Mouse (Mus musculus) limb, embryonic 12.5 days (tissue): ENCODE data around the gene Mamdc2. TPM values are rescaled to one million over a fixed set of nuclear protein-coding genes. Genes with fewer than 3 reads are reported as not detected.

ENCODE experiments used
- ATAC-seq: fragments of 200-750 bp; cut with Nextera tagmentation; 2 replicates; pipeline ENCODE4 v1.8.0; 2017; ENCODE audit warnings: low read depth, moderate TSS enrichment; ENCODE audit not compliant: insufficient number of reproducible peaks, insufficient read depth, low FRiP score, low TSS enrichment
- H3K27ac ChIP-seq: fragments of 300-500 bp; sonication (generic); 2 replicates; pipeline ENCODE4 v1.5.1; 2016; ENCODE audit warnings: mild to moderate bottlenecking, moderate library complexity
- H3K27me3 ChIP-seq: fragments of 300-500 bp; sonication (generic); 2 replicates; pipeline ENCODE4 v1.6.1; 2016; ENCODE audit warnings: mild to moderate bottlenecking, moderate library complexity
- H3K36me3 ChIP-seq: fragments of 300-500 bp; sonication (generic); 2 replicates; pipeline ENCODE4 v1.6.1; 2016; ENCODE audit warnings: mild to moderate bottlenecking, moderate library complexity
- H3K4me1 ChIP-seq: fragments of 300-500 bp; sonication (generic); replicated peaks from 2 replicates; pipeline ENCODE4 v1.6.1; 2016
- H3K4me2 ChIP-seq: fragments of 300-500 bp; sonication (generic); 2 replicates; pipeline ENCODE4 v1.6.1; 2016; ENCODE audit warnings: mild to moderate bottlenecking, moderate library complexity
- H3K4me3 ChIP-seq: fragments of 300-500 bp; sonication (generic); replicated peaks from 2 replicates; pipeline ENCODE4 v1.5.1; 2016; ENCODE audit warnings: mild to moderate bottlenecking
- H3K9ac ChIP-seq: fragments of 300-500 bp; sonication (generic); replicated peaks from 2 replicates; pipeline ENCODE4 v1.6.1; 2016; ENCODE audit warnings: mild to moderate bottlenecking, moderate library complexity
- H3K9me3 ChIP-seq: fragments of 300-500 bp; sonication (generic); 2 replicates; pipeline ENCODE4 v1.6.1; 2016; ENCODE audit warnings: mild to moderate bottlenecking, moderate library complexity
- WGBS: fragments of 180-500 bp; shearing (Covaris S2); methylation state at CpG from one replicate; pipeline ENCODE4 v1.1.7; 2016; 5-methylcytosine and 5-hydroxymethylcytosine counted together
- polyA plus RNA-seq: library from polyadenylated mRNA; unstranded; fragments of >200 nt; fragmentation: Nextera tagmentation; extraction: Ambion mirVana; gene quantifications from 2 replicates; pipeline ENCODE4 v1.2.1, GENCODE M21; 2016

Mamdc2 gene
- polyA plus RNA-seq, 1 experiment from 2014 or later: 1.2 TPM

- Histone ChIP-seq H3K27me3 (no peaks in the 10 kb centered on the region), H3K9ac (no peak overlapping the region), H3K36me3 (no peaks in the 10 kb centered on the region), H3K4me3 (no peak overlapping the region), H3K4me2 (no peak overlapping the region), H3K9me3 (no peaks in the 10 kb centered on the region), H3K27ac (no peak overlapping the region), H3K4me1 (no peaks in the 10 kb centered on the region)
- 80% methylated on average over 8 of the region's 8 CpGs for WGBS
- no peak for ATAC-seq
Measured at GRCm38 (mm10) chr19:23379752-23380504, 68.3 kb downstream of the Mamdc2 start.

DNA sequence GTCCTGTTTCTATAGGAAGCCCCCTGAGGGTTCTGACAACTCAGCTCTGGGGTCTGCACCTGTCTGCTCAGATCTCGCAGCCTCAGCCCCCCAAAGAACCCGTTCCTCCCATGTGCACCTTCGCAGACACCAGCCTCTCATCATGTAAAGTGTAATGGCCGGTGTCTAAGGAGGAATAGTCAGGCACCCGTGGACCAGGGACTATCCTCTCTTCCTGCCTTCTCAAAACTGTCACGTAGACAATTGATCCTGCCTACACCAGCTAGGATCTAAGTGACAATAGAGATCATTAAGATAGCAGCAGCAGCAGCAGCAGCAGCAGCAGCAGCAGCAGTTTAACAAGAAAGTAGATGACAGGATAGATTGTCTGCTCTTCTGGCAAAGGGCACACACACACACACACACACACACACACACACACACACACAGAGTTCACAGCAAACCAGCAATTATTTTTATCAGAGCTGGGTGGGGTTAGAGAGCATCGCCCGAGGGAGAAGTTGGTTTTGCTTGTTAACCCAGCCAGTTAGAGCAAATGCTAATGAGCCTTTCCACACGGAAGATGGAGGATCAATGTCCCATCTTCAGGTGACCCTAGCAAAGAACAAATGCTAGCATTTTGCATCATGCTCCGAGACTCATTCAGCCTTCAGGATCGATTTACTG is 71.6 kb downstream of the Mamdc2 start:
- H3K27ac ChIP-seq: no peak overlapping the region
- no peaks in the 10 kb centered on the region for H3K9me3 ChIP-seq
- no peak overlapping the region for H3K9ac ChIP-seq
- H3K4me3 ChIP-seq: no peak overlapping the region
- ATAC-seq: no peak
- no peaks in the 10 kb centered on the region for H3K36me3 ChIP-seq
- 54% methylated on average over 11 of the region's 11 CpGs for WGBS
- H3K27me3 ChIP-seq: no peaks in the 10 kb centered on the region
- no peaks in the 10 kb centered on the region for H3K4me1 ChIP-seq
- no peak overlapping the region for H3K4me2 ChIP-seq

GRCm38 (mm10) chr19:23374941-23375656 is 73.1 kb downstream of the Mamdc2 start:
- no peak overlapping the region for H3K4me3 ChIP-seq
- no peaks in the 10 kb centered on the region for H3K36me3 ChIP-seq
- no peak for ATAC-seq
- no peaks in the 10 kb centered on the region for H3K9me3 ChIP-seq
- H3K27ac ChIP-seq: no peak overlapping the region
- no peak overlapping the region for H3K9ac ChIP-seq
- 87% methylated on average over 7 of the region's 7 CpGs for WGBS
- no peaks in the 10 kb centered on the region for H3K4me1 ChIP-seq
- H3K27me3 ChIP-seq: no peaks in the 10 kb centered on the region
- no peak overlapping the region for H3K4me2 ChIP-seq

DNA sequence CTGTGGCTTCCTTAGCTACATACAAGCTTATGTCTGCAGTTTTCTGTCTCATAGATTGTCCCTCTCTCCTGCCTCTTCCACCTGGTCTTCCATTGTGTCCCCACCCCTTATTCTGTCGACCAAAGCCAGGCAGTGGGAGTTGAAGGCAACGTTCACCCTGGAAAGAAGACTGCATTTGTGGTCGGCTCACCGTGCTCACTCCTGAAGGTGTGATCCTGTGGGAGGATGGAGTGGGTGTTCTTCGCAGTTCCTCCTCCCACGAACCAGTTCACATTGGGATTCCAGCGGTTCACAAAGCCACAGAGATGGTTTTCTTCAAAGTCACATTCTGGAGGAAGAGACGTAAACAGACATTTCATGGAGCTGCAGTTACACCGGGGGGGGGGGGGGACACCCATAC is 74.5 kb downstream of the Mamdc2 start:
- Histone ChIP-seq H3K9me3 (no peaks in the 10 kb centered on the region), H3K4me1 (no peaks in the 10 kb centered on the region), H3K4me2 (no peak overlapping the region), H3K27me3 (no peaks in the 10 kb centered on the region), H3K4me3 (no peak overlapping the region), H3K27ac (no peak overlapping the region), H3K36me3 (no peaks in the 10 kb centered on the region), H3K9ac (no peak overlapping the region)
- WGBS: 79% methylated on average over 9 of the region's 9 CpGs
- no peak for ATAC-seq

- Histone ChIP-seq H3K27me3 (no peaks in the 10 kb centered on the region), H3K9ac (no peak overlapping the region), H3K4me3 (no peak overlapping the region), H3K36me3 (no peaks in the 10 kb centered on the region), H3K27ac (no peak overlapping the region), H3K4me2 (no peak overlapping the region), H3K9me3 (no peaks in the 10 kb centered on the region), H3K4me1 (no peaks in the 10 kb centered on the region)
- 50% methylated on average over 8 of the region's 8 CpGs for WGBS
- no peak for ATAC-seq
Measured at GRCm38 (mm10) chr19:23373287-23373686, 75.0 kb downstream of the Mamdc2 start.

DNA sequence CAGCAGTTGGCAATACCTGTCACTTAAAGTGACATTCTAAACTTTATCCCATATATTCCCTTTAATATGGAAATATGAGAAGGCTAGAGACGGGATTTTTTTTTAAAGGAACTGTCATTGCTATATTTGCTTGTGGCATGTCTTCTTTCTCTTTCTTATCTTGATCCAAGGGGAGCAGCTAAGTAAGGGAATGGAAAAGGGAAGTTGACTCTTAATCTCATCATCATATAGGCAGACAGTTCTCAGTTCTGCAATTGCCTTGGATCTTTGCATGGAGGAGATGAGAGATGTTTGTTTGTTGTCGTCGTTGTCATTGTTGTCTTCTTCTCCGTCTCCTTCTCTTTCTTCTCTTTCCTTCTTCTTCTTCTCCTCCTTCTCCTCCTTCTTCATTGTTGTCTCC is 79.0 kb downstream of the Mamdc2 start:
- Histone ChIP-seq H3K9ac (no peak overlapping the region), H3K4me2 (no peak overlapping the region), H3K27me3 (no peaks in the 10 kb centered on the region), H3K4me1 (no peaks in the 10 kb centered on the region), H3K4me3 (no peak overlapping the region), H3K27ac (no peak overlapping the region), H3K9me3 (no peaks in the 10 kb centered on the region), H3K36me3 (no peaks in the 10 kb centered on the region)
- no peak for ATAC-seq
- 88% methylated on average over 4 of the region's 4 CpGs for WGBS

- no peaks in the 10 kb centered on the region for H3K4me1 ChIP-seq
- no peaks in the 10 kb centered on the region for H3K36me3 ChIP-seq
- H3K4me3 ChIP-seq: no peak overlapping the region
- no peak overlapping the region for H3K4me2 ChIP-seq
- no peaks in the 10 kb centered on the region for H3K9me3 ChIP-seq
- H3K27me3 ChIP-seq: no peaks in the 10 kb centered on the region
- H3K27ac ChIP-seq: no peak overlapping the region
- no peak for ATAC-seq
- WGBS: 85% methylated on average over 3 of the region's 3 CpGs
- H3K9ac ChIP-seq: no peak overlapping the region
Measured at GRCm38 (mm10) chr19:23362006-23362405, 86.2 kb downstream of the Mamdc2 start.

DNA sequence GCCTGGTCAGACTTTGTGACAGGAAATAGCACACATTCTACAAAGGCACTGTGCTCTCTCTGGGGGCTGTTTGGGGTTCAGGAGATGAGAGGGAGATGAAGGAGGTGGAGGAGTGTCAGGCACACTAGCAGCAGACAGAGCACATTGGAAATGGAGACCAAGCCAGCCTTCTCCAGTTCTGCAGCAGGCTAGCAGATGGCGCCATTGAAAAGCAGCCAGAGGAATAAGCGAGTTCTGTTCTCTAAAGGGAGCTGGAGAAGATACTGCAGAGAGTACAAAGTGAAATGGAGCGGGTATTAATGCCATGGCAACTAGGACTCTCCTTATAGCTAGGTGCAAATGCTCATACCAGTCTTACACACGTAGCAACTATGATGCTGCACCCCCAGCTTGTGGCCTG is 87.1 kb downstream of the Mamdc2 start:
- no peak for ATAC-seq
- H3K4me3 ChIP-seq: no peak overlapping the region
- 76% methylated on average over 4 of the region's 4 CpGs for WGBS
- H3K9me3 ChIP-seq: no peaks in the 10 kb centered on the region
- H3K4me1 ChIP-seq: no peaks in the 10 kb centered on the region
- no peak overlapping the region for H3K27ac ChIP-seq
- no peaks in the 10 kb centered on the region for H3K36me3 ChIP-seq
- H3K4me2 ChIP-seq: no peak overlapping the region
- no peak overlapping the region for H3K9ac ChIP-seq
- H3K27me3 ChIP-seq: no peaks in the 10 kb centered on the region

GRCm38 (mm10) chr19:23360536-23360935 is 87.7 kb downstream of the Mamdc2 start:
- Histone ChIP-seq H3K9me3 (no peaks in the 10 kb centered on the region), H3K27me3 (no peaks in the 10 kb centered on the region), H3K9ac (no peak overlapping the region), H3K4me2 (no peak overlapping the region), H3K27ac (no peak overlapping the region), H3K4me1 (no peaks in the 10 kb centered on the region), H3K4me3 (no peak overlapping the region), H3K36me3 (no peaks in the 10 kb centered on the region)
- no peak for ATAC-seq
- WGBS: 93% methylated on average over 4 of the region's 4 CpGs

DNA sequence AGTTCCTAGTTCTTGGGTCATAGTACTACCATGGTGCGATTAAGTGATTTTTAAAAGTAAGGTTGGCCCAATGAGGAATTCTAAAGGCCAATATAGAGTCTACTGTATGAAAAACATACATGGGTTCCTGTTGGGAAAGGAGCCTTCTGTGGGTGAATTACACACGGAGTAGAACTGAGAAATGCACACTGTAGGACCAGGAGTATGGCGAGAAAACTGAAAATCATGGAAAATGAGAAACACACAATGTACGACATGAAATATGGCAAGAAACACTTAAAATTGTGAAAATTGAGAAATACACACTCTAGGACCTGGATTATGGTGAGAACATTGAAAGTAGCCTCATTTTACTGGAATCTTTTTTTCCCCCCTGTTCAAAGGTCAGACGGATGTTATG is 91.0 kb downstream of the Mamdc2 start:
- no peak overlapping the region for H3K4me3 ChIP-seq
- 83% methylated on average over 5 of the region's 5 CpGs for WGBS
- ATAC-seq: no peak

GRCm38 (mm10) chr19:23354738-23355137 is 93.5 kb downstream of the Mamdc2 start:
- no peaks in the 10 kb centered on the region for H3K4me1 ChIP-seq
- H3K9ac ChIP-seq: no peak overlapping the region
- no peak for ATAC-seq
- 89% methylated on average over 6 of the region's 6 CpGs for WGBS
- no peaks in the 10 kb centered on the region for H3K36me3 ChIP-seq
- no peak overlapping the region for H3K4me2 ChIP-seq
- no peak overlapping the region for H3K27ac ChIP-seq
- H3K4me3 ChIP-seq: no peak overlapping the region
- H3K9me3 ChIP-seq: no peaks in the 10 kb centered on the region
- H3K27me3 ChIP-seq: no peaks in the 10 kb centered on the region

More for the DNA sequence above, 91.0 kb downstream of the Mamdc2 start:
- Histone ChIP-seq H3K36me3 (no peaks in the 10 kb centered on the region), H3K4me1 (no peaks in the 10 kb centered on the region), H3K4me2 (no peak overlapping the region), H3K9me3 (no peaks in the 10 kb centered on the region), H3K27me3 (no peaks in the 10 kb centered on the region), H3K27ac (no peak overlapping the region), H3K9ac (no peak overlapping the region)
